Mouse (Mus musculus): ENCODE measurements at regions not wholly inside any gene's neighbourhood (a gene's known extent, or its start where the extent isn't known, plus 50 kb on each side); places are given as distances from the start of the nearest gene placed in this dataset.

DNA sequence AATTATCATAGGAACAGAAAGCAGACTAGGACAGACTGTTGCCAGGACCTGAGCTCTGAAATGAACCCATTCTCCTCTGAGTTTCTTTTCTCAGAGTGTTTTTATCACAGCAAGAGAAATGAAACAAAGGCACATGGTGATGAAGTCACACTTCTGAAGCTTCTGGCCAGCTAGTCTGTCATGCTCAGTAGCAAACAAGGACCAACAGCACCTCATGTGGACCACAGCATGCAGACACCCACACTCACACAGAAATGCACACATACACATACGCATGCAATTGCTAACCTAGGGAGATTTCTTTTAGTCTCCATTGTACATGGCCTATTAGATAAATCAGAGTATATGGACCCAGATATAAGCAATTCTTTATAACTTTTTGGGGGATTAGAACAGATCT, 76.3 kb upstream of the Thbs1 start:
- no peak for DNase-seq (ENCODE audit: low spot score in 2 of 2)
- intact Hi-C loops (cut with DNase I), result no loop called here

DNA sequence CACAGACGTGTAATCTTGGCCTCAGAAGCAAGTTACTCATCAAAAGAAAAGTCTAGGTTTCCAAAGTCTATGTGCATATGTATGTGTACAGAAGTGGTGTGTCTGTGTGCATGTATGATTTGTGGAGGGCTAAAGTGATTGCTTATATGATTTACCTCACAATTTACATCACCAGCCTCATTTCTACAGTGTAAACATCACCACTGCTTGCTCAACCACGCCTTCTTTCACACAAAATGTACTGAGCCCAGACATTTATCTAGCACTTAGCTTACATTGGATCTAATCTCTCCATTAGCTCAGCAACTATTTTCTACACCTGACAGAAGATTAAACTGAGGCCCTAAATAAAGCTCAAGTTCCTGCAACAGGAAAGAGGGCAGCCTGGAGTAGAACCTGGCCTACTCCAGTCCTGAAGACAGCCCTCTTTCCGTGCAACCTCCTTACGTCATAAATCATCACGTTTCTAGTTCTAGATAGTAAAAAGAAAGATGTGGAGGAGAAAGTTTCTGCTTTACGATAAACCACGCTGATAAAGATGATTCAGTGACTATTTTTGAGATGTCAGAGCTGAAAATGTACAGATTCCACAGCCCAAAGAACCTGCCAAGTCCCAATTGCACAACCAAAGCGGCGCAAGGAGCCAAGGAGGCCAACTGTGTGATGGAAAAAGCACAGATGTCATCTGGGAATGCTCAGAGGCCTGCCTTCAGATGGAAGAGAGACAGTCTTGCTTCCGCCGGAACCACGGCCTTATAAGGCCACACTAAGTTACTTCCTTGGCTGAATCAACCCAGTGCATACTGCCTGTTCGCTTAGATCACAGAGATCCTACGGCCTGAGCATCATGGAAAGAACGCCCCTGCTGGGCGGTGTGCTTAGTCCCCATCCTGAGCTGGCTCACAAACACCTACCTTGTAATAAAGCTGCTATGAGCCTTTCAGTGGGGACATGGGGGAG, 72.5 kb upstream of the Thbs1 start:
- intact Hi-C loops (cut with DNase I), result no loop called here
- peak; percentile 7 to 18 for DNase-seq (ENCODE audit: low spot score in 2 of 2)

DNA sequence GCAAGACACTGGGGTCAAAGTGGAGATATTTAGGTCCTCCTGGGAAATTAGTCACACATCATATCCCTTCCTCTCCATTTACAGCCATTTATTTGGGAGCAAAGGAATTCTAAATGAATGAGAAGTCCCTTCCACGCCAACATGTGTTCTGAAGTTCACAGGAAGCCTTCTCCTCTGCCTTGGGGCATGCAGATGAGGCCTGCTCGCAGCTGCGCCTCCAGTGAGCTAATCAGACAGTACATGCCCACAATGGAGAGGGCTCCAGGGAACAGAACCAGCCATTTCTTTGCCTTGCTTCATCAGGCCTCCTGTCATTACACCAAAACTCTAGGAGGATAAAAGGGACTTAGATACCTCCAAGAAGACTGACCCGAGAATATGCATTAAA, 71.9 kb upstream of the Thbs1 start:
- intact Hi-C loops (cut with DNase I), result no loop called here
- DNase-seq (ENCODE audit: low spot score in 2 of 2), result no peak

DNA sequence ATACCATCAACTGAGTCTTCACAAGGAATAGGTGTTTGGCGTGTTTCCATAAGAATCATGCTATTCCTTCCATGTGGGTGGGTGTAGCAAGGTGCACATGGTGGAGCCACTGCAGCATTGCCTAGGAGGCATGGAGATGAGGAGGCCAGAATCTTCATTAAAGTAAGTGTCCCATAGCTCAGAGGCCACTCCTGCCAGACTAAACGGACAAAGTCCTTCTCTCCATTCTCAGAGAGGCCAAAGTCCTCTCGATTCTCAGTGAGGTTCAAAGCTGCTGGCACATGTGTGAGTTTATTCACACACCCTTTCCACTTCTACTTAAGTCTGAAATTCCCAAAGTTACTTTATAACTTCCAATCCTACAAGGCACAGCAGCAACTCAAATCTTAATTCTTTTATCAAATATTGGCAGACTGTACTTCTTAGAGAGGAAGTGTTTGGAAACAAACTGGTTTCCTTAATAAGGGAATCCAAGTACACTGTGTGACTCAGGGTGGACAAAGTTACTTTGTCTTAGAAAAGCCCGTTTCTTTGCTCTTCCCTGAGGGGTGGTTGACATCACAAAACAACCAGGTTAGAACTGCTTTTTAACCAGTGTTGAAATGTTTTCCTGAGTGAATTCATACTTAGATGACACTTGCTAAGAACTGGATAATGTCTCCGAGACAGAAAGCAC, 69.2 kb upstream of the Thbs1 start:
- DNase-seq (ENCODE audit: low spot score in 2 of 2), result no peak
- intact Hi-C loops (cut with DNase I), result no loop called here

- DNase-seq (ENCODE audit: low spot score in 2 of 2), result no peak
- intact Hi-C loops (cut with DNase I), result no loop called here
Observed at GRCm38 (mm10) chr2:118044666-118045065, 67.0 kb upstream of the Thbs1 start.

DNA sequence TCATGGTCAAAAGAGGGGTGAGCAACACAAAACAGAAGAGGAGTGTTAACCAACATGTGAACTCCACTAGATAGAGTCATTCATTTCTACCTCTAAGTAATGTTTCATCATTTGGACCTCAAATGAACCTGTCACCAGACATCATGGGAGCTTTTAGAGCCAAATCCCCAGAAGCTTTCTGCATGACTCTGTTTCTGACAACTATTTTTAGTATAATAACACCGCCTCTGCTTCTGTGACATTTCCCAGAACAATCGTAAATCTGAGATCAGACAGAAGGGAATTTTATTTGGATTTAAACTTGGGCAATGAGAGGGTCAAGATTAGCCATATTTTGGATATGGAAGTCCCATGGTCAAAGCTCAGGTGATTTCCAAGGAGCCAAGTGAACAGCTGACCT, 61.4 kb upstream of the Thbs1 start:
- DNase-seq (ENCODE audit: low spot score in 2 of 2), result peak; percentile 9 to 29
- intact Hi-C loops (cut with DNase I), result no loop called here

- intact Hi-C loops (cut with DNase I), result no loop called here
- DNase-seq (ENCODE audit: low spot score in 2 of 2), result no peak
Observed at GRCm38 (mm10) chr2:118051610-118052009, 60.1 kb upstream of the Thbs1 start.

- intact Hi-C loops (cut with DNase I), result no loop called here
- DNase-seq (ENCODE audit: low spot score in 2 of 2), result no peak
Observed at GRCm38 (mm10) chr2:118053512-118053911, 58.2 kb upstream of the Thbs1 start.

DNA sequence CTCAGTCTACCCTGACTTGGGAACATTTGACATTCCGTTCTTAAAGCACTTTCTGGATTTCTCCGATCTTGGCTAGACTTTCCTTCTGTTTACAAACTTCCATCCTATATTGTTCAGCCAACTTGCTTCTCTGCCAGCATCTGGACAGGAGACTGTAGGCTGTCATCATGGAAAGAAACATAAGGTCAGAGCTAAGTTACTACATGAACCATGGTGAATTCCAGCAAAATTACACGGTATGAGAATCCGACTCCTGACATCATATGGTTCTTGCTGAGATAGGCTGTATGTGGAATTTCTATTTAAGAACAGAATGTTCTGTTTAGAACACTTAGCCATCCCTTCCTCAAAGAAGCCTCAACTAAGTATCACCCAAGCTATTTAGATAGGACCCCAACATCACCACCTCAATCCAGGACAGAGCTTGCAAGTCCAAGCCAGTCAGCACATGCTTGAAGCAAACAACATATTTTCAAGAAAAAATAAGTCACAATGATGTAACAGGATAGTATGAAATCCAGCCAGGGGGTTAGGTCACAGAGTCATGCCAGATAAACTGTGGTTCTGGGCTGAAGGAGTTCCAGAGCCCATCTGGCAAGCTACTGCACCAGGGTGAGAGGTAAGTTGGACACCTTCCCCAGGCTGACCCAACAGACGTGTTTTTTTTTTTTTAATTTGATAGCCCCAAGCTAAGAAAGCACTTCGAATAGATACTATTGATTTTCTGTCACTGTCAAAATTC, 52.9 kb upstream of the Thbs1 start:
- intact Hi-C loops (cut with DNase I), result no loop called here
- DNase-seq (ENCODE audit: low spot score in 2 of 2), result no peak

GRCm38 (mm10) chr2:118061291-118061690, 50.4 kb upstream of the Thbs1 start:
- DNase-seq (ENCODE audit: low spot score in 2 of 2), result peak; percentile 32 to 49
- intact Hi-C loops (cut with DNase I), result no loop called here

Measured in left cerebral cortex, postnatal 14 days (tissue).